Mouse (Mus musculus): Measurements from ENCODE around the gene Mospd3.

Mospd3 gene

DNA sequence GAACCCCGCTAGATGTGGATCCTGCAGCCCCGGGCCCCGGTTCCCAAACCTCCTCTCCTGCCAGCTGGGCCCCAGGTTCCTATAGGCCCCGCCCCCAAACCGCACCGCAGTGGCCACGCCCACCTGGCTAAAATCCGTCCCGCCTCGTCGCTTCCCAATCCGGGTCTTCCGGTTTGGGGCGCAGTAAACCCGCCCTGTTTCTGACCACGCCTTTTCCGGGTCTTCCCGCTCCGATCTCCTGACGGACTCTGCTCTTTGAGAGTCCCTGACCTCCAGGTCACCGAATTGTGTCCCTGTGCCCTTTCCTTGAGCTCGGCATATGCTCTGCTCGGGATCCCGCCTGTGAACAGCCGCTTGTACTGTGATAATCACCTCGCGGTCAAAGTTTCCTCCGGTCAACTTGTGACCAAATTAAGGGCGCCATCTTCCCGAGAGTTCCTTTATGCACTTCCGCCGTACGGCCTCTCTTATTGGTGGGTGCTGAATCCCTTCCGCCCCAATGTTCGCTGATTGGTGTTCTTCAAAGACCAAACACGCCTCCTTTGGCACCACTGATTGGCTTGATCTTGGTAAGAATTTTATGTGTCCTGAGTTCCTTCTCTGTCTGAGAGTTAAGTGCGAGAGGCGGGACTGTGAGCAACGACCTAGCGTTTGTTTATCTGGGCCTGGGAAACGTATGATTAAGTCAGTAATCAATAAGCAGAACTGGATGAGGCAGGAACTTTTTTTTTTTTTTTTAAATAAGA lies at the start of gene Mospd3:
Gene Mospd3 (minus strand): TSS at position 440 of the 746 bp plus-strand sequence.
- peak; percentile 100 for DNase-seq (ENCODE audit: extremely low read depth, low read depth)

DNA sequence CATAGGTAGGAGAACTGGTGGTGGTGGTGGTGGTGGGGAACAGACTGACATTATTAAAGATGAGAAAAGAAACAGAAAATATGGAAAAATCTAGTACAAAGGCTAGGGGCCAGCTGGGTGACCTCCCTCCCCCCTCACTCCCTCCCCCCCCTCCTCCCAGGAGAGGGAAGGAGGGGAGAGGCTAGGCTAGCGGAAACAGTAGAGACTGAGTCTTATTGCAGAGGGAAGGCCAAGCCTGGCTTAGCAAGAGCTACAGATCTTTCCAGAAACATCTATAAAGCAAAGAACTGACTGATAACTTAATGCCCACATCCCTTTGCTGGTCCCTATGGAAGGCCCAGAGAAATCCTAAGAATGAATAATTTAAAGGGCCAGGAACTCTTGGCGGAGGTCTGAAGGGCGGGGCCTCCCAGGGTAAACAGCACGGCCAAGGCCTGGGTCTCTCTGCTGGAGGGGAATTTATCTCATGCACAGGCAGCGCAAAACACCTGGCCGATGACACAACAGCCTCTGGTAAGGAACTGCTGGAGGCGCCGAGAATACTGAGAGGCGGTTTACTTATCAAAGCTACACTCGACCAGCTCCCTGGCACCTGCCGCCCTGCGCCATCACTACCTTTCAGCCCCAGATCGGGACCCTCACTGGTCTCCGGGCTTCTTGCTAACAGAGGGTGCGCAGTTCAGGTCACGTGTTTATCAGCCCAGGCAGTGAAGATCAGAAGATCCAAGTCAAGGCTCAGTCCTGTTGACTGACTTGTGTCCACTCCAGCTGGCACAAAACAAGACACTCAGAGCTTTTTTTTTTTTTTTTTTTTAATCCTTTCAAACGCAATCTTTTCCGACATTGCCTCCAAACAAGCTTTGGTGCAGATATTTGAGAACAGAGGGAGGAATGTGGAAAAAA lies 49.1 kb upstream of the Mospd3 start:
- no peak for DNase-seq (ENCODE audit: extremely low read depth, low read depth)

DNA sequence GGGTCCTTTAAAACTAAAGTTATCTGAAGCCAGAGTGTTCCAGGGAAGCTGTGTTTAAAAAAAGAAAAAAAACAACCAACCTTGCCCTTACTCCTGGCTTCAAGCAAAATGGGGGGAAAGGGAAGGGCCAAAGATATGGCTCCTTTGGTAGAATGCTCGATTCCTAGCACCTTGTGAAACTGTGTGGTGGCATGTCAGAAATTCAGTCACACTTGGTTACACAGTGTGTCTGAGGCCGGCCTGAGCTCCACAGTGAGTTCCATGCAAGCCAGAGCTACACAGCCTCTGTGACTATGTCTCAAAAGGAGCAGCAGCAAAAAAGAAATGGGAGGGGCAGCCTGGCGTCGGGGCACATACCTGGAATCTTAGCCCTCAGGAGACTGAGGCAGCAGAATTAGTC lies 48.4 kb upstream of the Mospd3 start:
- no peak for DNase-seq (ENCODE audit: extremely low read depth, low read depth)

DNA sequence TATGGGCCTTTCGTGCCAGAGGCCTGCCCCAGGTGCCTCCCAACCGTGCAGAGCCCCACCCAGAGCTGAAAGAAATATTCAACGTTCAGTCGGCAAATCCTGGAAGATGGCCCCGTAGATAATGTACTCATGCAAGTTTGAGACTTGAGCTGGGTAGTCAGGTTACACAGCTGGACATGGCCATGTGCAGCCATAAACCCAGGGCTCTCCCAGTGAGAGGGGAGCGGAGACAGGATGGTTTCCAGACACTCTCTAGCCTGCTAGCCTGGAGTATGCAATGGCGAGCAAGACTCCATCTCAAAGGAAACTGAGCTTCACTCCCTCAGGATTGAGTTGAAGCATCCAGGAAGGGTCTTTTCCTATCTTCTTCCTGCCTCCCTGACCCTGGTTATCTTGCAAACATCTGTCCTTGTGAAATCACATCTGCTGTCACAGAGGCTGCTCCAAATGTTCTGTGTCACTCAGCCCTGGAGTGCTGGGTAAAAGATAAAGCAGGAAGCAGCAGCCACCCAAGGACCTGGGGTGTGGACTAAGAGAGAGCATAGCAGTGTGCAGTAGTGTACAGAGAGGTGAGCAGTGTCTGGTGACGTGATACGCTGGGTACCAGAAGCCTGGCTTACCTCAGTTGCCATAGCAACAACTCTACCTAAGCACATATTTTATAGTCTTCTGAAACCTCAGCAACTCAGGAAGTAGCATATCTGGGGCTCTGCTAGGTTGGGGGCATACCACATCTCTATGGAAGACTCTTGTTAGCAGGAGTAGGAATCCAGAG lies 47.2 kb upstream of the Mospd3 start:
- no peak for DNase-seq (ENCODE audit: extremely low read depth, low read depth)

DNA sequence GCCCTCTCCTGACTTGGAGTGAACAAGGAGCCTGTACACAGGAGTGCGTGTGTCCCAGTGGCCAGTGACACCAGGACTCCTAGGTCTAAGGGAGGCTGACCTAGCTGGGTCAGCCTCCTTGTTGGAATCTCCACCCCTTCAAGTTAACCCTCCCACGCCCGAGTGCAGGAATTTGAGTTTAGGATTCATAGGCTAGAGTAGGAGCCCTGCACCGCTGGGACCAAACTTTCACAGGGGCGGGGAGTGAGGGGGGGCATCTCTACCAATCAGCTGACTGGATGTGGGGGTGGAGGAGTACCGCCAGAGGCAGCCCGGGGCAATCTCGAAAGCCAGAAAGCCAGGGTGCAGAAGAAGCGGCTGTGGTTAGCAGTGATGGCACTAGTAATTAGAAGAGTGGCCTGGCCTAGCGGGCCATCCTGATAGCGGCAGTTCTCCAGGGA lies 44.8 kb upstream of the Mospd3 start, which contains the start of gene Irs3:
Gene Irs3 (minus strand): TSS at position 63 of the 440 bp plus-strand sequence.
- no peak for DNase-seq (ENCODE audit: extremely low read depth, low read depth)

DNA sequence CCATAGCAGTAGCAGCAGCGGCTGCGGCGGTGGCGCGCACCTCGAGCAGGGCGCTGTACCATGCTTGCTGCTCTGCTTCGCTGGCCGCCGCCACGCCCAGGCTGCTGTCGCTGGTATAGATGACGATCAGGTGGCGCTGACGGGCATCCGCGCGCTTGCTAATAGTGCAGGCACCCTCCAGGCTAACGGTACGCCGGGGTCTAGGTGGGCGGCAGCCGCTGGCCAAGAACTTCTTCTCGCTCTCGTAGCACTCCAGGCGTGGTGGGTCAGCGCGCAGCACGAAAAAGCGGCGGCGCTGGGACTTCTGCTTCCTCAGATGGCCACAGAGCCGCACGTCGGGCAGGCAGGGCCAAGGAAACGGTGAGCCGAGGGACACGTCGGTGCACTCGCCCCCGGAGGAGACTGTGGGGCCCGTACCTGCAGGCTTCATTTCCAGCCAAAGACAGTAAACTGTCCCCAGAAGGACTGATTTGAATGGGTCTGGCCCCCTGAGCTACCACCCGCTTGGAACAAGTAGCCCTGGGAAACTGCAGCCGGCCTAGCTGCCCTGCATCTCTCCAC lies 44.3 kb upstream of the Mospd3 start:
- DNase-seq (ENCODE audit: extremely low read depth, low read depth): no peak

DNA sequence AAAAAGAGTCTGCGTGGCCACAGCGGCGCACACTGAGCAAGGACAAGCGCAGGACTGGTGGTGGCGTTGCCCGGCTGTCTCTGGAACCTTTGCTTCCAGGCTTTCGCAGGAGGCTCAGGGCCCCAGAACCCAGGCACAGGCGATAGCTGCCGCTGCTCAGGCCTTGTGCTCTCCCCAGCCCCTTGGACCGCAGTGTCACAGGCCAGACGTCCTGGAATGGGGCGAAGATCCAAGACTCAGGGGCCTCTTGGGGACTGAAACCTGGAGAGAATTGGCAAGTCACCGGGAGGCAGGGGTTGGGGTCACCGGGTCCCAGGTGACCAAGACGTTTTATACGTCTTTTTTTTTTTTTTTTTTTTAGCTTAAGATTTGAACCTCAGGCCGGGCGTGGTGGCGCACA lies 43.6 kb upstream of the Mospd3 start:
- DNase-seq (ENCODE audit: extremely low read depth, low read depth): no peak

DNA sequence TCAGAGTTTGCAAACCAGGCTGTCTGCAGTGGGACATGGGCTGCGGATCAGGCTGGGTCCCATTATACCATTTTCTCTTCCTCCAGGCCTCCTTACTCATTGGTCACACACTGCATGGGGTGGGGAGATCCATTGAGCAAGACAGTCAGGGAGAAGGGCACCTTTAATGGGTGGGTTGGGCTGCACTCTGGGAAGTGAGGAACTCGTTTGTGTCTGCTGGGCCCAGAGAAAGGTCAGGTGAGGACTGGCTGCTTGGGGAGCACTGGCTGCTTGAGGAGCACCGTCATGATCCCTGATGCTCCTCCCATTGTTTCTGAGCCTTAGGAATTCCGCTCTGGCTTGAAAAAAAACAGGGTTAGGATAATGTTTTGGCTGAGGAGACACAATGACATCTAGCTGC lies 42.0 kb upstream of the Mospd3 start:
- no peak for DNase-seq (ENCODE audit: extremely low read depth, low read depth)

DNA sequence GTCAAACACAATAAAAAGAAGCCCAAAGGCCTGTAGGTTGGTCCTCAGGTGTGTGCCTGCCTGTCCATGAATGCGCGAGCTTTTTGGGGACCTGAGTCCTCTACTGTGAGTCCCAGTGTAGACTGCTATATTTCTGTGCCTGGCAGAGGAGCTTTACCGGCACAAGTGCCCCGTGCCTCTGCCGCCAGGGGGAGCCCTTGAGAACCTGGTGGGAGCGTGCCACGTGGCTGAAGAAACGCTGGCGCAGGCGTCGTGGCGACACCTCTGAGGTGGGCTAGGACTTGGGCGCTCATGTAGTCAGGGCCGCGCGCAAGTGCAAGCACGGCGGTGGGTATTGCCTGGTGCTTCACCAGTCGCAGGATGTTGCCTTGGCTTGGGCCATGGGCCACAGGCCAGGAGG lies 40.2 kb upstream of the Mospd3 start, which contains the start of gene Sap25:
Gene Sap25 (plus strand): TSS at position 281 of the 400 bp plus-strand sequence.
- DNase-seq (ENCODE audit: extremely low read depth, low read depth): no peak

DNA sequence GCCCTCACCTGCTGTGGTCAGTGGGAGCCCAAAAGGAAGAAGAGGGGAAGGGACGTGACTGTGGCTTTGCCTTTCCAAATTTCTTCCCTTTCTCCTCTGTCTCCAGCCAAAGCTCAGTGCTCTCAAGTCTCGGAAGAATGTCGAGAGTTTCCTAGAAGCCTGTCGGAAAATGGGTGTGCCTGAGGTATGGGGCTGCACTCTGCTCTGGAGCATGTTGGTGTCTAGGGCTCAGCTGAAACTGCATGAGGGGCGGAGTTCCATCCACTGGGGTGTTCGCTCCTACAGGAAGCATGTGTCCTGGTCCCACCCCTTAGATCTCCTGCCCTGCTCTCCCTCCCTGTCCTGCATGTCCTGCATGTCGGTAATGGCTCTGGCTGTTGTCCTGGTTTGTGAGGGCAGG lies 38.6 kb upstream of the Mospd3 start:
- no peak for DNase-seq (ENCODE audit: extremely low read depth, low read depth)

DNA sequence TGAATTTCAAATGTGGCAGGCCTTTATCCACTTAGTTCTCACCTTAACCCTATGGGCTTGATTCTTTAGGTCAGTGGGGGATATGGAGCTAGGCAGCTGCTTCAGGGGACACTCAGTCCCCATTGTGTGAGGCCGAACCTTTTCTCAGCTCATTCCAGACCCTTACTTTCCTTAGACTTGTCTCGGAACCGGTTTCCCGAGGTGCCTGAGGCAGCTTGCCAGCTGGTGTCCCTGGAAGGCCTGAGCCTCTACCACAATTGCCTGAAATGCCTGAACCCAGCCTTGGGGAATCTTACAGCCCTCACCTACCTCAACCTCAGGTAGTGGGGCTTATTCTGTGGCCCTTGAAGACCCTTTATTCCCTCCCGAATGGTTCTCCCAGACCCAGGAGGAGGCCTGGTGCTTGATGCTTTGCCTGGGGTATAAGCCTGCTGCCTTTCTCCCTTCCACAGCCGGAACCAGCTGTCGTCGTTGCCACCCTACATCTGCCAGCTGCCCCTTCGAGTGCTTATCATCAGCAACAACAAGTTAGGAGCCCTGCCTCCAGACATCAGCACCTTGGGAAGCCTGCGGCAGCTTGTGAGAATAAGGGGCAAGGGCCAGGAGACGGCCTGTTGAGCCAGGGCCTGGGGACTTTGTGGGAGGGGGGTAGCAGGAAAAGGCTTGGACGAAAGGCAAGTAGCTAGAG lies 32.7 kb upstream of the Mospd3 start:
- DNase-seq (ENCODE audit: extremely low read depth, low read depth): no peak

DNA sequence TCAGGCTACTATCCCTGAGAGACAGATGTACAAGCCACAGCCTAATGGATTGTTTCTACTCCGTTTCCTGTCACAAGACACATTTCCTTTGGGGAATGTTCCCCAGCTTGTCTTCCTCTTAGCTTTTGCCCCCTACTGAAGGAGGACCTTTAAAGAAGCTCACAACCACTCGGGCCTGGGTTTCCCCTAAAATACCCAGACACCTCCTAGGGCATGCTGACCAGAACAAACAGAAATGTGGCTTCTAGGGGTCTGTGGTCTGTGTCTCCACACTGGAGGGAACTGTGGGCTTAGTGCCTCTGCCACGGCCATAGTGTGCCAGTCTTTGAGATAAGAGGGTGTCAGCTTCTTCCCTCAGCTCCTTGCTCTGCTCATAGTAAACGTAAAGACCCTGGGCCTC lies 30.7 kb upstream of the Mospd3 start:
- DNase-seq (ENCODE audit: extremely low read depth, low read depth): no peak

DNA sequence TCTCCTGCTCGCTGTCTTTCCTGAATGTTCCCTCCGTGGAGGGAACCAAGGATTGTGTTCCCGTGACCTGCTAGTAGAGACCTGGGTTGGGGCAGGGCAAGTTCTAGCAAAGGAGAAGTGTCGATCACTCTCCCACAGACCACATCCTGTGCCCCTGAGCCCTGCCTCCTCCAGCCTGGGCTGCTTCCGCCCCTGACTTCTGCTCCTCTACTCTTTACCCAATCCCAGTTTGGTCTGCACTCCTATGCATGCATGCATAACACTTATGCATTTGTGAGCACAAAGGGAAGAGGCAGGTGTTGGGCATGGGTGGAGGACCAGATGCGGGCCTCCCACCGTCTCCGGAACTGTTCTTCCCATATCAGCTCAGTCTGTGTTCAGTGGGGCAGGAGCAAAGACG lies 30.3 kb upstream of the Mospd3 start:
- DNase-seq (ENCODE audit: extremely low read depth, low read depth): peak; percentile 68

DNA sequence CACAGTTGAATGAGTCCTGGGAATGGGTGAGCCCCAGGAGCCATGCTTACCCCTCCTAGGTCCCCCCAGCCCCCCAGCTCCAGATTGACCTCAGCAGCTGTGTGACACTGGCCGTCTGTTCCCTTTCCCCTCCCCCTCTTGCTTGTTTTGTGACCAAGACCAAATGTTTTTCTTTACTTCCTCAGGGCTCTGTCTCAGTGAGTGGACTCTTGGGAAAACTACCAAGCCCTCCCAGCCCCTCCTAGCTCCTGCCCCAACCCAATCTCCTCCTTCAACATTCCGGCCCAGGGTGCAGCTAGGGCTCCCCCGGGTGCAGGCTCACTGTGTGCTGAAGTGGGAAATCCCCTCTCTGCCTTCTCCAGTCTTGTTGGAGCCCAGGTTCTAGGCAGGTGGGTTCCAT lies 29.7 kb upstream of the Mospd3 start:
- no peak for DNase-seq (ENCODE audit: extremely low read depth, low read depth)

DNA sequence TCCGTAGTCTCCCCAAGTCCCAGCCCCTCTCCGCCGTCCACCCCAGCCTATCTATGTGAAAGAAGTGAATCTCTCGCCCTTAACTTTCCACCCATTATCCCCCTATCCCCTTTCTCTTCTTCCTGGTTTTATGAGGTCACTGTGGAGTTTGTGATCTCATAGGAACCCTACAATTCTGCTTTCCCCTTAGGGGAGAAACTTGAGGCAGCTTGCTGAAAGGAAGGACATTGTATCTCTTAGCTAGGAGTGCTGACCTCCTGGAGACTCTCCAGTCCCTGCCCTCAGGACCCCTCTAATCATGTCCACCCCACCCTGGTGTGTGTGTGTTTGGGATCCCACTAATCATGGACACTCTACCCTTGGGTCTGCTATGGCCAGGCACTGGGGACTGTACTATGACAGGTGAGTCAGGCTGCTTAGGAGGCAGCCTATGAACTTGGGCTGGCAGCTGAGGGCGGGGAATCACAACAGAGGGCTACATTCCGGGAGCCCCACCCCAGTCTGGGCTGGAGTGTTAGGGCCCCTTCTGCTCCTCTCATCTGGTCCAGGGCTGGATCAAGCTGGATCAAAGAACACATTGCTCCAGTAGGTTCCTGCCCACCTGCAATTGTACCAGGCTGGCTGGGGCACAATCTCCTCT lies 29.2 kb upstream of the Mospd3 start:
- no peak for DNase-seq (ENCODE audit: extremely low read depth, low read depth)

DNA sequence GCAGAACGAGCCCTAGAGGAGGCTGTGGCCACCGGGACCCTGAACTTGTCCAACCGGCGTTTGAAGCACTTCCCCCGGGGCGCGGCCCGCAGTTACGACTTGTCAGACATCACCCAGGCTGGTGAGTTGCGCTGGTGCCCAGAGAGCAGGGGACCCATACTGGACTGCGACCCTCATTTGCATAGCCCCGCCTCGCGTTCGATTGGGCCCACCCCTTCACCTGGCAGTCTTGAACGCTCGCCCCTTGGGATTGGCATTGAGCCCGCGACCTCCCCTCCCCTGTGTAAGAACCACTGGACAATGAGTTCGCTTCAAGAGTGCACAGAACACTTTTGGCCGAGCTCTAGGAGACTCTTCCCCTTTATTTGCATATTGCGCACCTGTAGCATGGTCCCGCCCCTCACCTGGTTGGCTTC lies 28.5 kb upstream of the Mospd3 start:
- DNase-seq (ENCODE audit: extremely low read depth, low read depth): no peak

DNA sequence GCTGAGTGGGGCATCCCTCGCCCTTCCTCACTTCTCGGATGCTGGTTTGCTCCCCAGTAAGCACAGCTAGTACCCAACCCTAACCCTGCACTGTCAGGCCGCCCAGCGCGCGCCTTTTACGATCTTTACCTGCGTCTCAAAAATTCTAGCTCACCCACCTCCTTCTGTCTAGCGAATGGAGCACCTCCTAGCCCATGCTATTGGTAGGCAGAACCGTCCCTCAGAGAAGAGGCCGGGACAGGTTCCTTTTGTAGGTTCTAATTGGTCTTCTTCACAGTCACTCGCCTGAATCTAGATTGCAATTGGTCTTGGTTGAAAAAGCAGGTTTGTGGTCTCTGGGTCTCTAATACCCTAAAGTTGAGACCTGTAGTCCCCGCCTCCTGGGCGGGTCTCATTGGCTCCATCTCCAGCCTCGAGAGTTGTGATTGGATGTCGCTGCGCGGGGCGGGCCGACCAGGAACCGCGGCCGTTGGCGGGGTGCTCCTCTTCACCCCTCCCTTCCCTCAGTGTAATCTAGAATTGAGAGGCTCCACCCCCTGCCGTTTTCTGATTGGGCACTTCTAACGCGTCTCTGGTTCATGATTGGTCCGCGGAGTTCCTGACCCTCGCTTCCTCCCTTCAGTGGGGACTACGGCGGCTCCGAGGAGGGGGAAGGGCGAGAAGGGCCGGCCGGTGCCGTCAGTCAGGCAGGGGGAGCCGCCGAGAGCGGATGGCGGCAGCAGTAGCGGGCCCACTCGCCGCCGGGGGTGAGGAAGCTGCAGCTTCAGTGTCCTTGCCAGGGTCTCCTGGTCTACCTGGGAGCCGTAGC lies 27.8 kb upstream of the Mospd3 start, which contains the start of the genes Fbxo24, Lrch4 and Gm20605:
Gene Fbxo24 (minus strand): TSS at position 505 of the 808 bp plus-strand sequence.
Gene Lrch4 (plus strand): TSS at position 624 of the 808 bp plus-strand sequence.
Gene Gm20605 (plus strand): TSS at position 678 of the 808 bp plus-strand sequence.
- DNase-seq (ENCODE audit: extremely low read depth, low read depth): peak; percentile 100

DNA sequence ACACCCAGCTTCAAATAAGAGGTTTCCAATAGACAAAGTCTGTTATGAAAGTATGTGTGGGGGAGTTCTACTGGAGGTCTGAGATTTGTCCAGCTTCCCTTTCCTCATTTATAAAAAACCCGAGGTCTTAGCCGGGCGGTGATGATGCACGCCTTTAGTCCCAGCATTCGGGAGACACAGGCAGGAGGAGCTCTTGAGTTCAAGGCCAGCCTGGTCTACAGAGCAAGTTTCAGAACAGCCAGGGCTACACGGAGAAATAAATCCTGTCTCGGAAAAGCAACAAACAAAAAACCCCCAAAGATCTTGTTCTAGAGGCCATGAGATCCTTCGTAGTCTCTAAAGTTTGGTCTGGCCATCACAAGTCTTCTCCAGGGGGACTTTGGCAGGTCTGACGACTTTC lies 27.1 kb upstream of the Mospd3 start:
- DNase-seq (ENCODE audit: extremely low read depth, low read depth): no peak

DNA sequence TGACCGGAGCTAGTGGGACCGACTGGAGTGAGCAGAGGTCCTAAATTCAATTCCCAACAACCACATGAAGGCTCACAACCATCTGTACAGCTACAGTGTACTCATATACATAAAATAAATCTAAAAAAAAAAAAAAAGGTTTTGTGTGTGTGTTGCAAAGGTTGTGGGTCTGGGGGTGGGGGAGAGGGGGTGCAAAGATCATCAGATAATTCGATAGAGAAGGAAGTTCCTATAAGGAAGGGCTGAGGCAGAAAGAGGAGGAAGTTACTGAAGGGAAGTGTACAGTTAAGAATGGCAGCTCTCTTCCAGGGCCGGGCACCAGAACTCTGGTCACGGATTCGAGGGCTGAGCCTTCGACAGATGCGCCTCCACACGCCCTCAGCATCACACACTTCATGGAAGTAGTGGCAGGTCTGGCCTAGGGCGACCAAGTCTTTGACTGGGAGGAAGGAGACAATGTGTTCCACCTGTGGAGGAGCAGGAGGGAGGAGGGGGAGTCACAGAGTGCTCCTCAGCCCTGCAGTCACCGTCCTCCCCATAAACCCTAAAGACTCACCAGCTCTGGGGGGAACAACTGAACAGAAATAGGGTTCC lies 23.2 kb upstream of the Mospd3 start:
- no peak for DNase-seq (ENCODE audit: extremely low read depth, low read depth)
